Mouse (Mus musculus) heart, adult 2 months (tissue): Measurements from ENCODE around the gene Xpo4.

Experiments used
- CTCF ChIP-seq: fragments of 200-600 bp; IDR thresholded peaks from 2 replicates; pipeline ENCODE4 v1.8.1; 2022; ENCODE audit warnings: antibody characterized with exemption, mild to moderate bottlenecking, moderate library complexity
- POLR2A ChIP-seq: fragments of 200-500 bp; IDR thresholded peaks from 2 replicates; pipeline ENCODE4 v1.6.1; 2011; ENCODE audit warnings: mild to moderate bottlenecking, low read depth, low read length, control low read depth; ENCODE audit not compliant: insufficient read depth

DNA sequence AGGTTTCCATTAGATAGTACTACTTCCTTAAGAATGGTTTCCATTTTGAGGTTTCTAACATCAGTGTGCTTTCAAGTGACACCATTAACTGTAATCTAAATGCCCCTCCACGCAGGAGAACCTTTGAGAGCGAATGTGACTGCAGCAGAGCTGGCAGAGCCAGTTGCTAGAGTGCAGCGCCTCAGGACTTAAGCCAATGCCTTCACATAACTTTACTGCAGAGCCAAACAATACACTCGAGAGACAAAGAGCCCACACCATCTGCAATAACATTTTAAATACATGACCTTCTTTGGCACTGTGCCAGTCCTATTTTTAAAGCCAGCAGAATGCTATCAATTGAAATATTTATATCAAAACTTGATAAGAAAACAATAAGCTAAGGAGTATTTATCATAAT, 35.6 kb downstream of the Xpo4 start:
- no peak for TF ChIP-seq CTCF
- TF ChIP-seq POLR2A: no peak
